Mouse (Mus musculus): ENCODE data around the gene Olfr67. TPM values are rescaled to one million over a fixed set of nuclear protein-coding genes. Genes with fewer than 3 reads are reported as not detected.
"Not testable (repeated sequence)": the region's sequence is repeated elsewhere in the genome, so short reads cannot be mapped to it uniquely, and the experiment has no call there.

Olfr67 gene
- total RNA-seq, 2 experiments from 2014 or later, result not detected

GRCm38 (mm10) chr7:103777652-103778051, 14.0 kb downstream of the Olfr67 start:
- not testable (repeated sequence) for DNase-seq (ENCODE audit: extremely low spot score in 1 of 2, low spot score in 1 of 2)

GRCm38 (mm10) chr7:103771494-103771893, 20.1 kb downstream of the Olfr67 start, which contains the start of gene Olfr69:
Gene Olfr69, minus strand, starts transcription at chr7:103771594.
- no peak for DNase-seq (ENCODE audit: extremely low spot score in 1 of 2, low spot score in 1 of 2)

GRCm38 (mm10) chr7:103767687-103768086, 23.9 kb downstream of the Olfr67 start:
- not testable (repeated sequence) for DNase-seq (ENCODE audit: extremely low spot score in 1 of 2, low spot score in 1 of 2)

GRCm38 (mm10) chr7:103762212-103762611, 29.4 kb downstream of the Olfr67 start:
- not testable (repeated sequence) for DNase-seq (ENCODE audit: extremely low spot score in 1 of 2, low spot score in 1 of 2)

GRCm38 (mm10) chr7:103757233-103757632, 34.4 kb downstream of the Olfr67 start, which contains the start of gene Olfr630:
Gene Olfr630, minus strand, starts transcription at chr7:103757333.
- no peak for DNase-seq (ENCODE audit: extremely low spot score in 1 of 2, low spot score in 1 of 2)

- no peak for DNase-seq (ENCODE audit: extremely low spot score in 1 of 2, low spot score in 1 of 2)
These were observed 46.8 kb downstream of the Olfr67 start, which contains the start of gene Olfr629 for GRCm38 (mm10) chr7:103744843-103745242. Gene Olfr629, minus strand, starts transcription at chr7:103744943.

Other genes starting within 250 kb of the Olfr67 start
- not detected for gene Olfr612, start 249.1 kb downstream of the Olfr67 start, total RNA-seq (2021)
- gene Olfr613, start 243.7 kb downstream of the Olfr67 start, total RNA-seq (2021), result not detected
- gene Olfr615, start 235.7 kb downstream of the Olfr67 start, total RNA-seq (2021), result not detected
- not detected for gene Olfr616, start 222.7 kb downstream of the Olfr67 start, total RNA-seq (2021)
- not detected for gene Olfr617, start 218.8 kb downstream of the Olfr67 start, total RNA-seq (2021)
- gene Olfr618, start 201.7 kb downstream of the Olfr67 start, total RNA-seq (2021), result not detected
- not detected for gene Olfr619, start 191.2 kb downstream of the Olfr67 start, total RNA-seq (2021)
- not detected for gene Olfr620, start 179.3 kb downstream of the Olfr67 start, total RNA-seq (2021)
- gene Olfr622, start 149.1 kb downstream of the Olfr67 start, total RNA-seq (2021), result not detected
- not detected for gene Olfr623, start 128.1 kb downstream of the Olfr67 start, total RNA-seq (2021)
- gene Olfr624, start 120.6 kb downstream of the Olfr67 start, total RNA-seq (2021), result under 1 TPM in 1 of 2 experiments, not detected in 1; 0.05 TPM
- not detected for gene Olfr625-ps1, start 109.1 kb downstream of the Olfr67 start, total RNA-seq (2021)
- not detected for gene Olfr243, start 77.2 kb downstream of the Olfr67 start, total RNA-seq (2021)
- not detected for gene Olfr628, start 61.4 kb downstream of the Olfr67 start, total RNA-seq (2021)
- gene Olfr629, start 46.9 kb downstream of the Olfr67 start, total RNA-seq (2021), result not detected
- gene Olfr630, start 34.5 kb downstream of the Olfr67 start, total RNA-seq (2021), result not detected
- not detected for gene Olfr69, start 20.2 kb downstream of the Olfr67 start, total RNA-seq (2021)
- not detected for gene Olfr68, start 12.1 kb downstream of the Olfr67 start, total RNA-seq (2021)
- 10 to 100 TPM; 73.9 to 75.8 TPM for gene Hbb-bt, start 22.2 kb upstream of the Olfr67 start, total RNA-seq (2021)
- 100 to 1,000 TPM; 561 to 593 TPM for gene Hbb-bs, start 36.3 kb upstream of the Olfr67 start, total RNA-seq (2021)
- gene Hbb-bh2, start 48.7 kb upstream of the Olfr67 start, total RNA-seq (2021), result not detected
- gene Hbb-bh1, start 51.3 kb upstream of the Olfr67 start, total RNA-seq (2021), result not detected
- not detected for gene Hbb-y, start 61.4 kb upstream of the Olfr67 start, total RNA-seq (2021)
- gene Olfr66, start 94.4 kb upstream of the Olfr67 start, total RNA-seq (2021), result not detected
- gene Olfr64, start 102.7 kb upstream of the Olfr67 start, total RNA-seq (2021), result not detected
- gene Olfr65, start 111.7 kb upstream of the Olfr67 start, total RNA-seq (2021), result not detected
- gene Olfr631, start 137.0 kb upstream of the Olfr67 start, total RNA-seq (2021), result not detected
- not detected for gene Olfr632, start 142.5 kb upstream of the Olfr67 start, total RNA-seq (2021)
- not detected for gene Olfr633, start 152.6 kb upstream of the Olfr67 start, total RNA-seq (2021)
- under 1 TPM; 0.05 to 0.07 TPM for gene Olfr635, start 179.3 kb upstream of the Olfr67 start, total RNA-seq (2021)
- gene Olfr638, start 206.9 kb upstream of the Olfr67 start, total RNA-seq (2021), result not detected
- under 1 TPM; 0.05 to 0.16 TPM for gene Olfr639, start 225.5 kb upstream of the Olfr67 start, total RNA-seq (2021)
- not detected for gene Olfr640, start 233.8 kb upstream of the Olfr67 start, total RNA-seq (2021)
- not detected for gene Olfr641, start 243.6 kb upstream of the Olfr67 start, total RNA-seq (2021)